Mouse (Mus musculus): ENCODE data around the gene Exosc7. TPM values are rescaled to one million over a fixed set of nuclear protein-coding genes. Genes with fewer than 3 reads are reported as not detected.

Exosc7 gene
- polyA plus RNA-seq, 2 experiments, result 77.4 to 84.1 TPM

- ATAC-seq (ENCODE audit: insufficient read depth) (no peak), DNase-seq (ENCODE audit: low read depth in 3 of 3, low spot score in 3 of 3) (no peak)
- no peak overlapping the region for H3K4me3 ChIP-seq (ENCODE audit: insufficient read depth in 1 of 2, low read depth in 2 of 2, low read length in 2 of 2)
- no peaks in the 10 kb centered on the region for H3K27me3 ChIP-seq (ENCODE audit: control insufficient read depth, insufficient read depth, low read length)
- no peak overlapping the region for H3K9ac ChIP-seq (replicated peaks)
- H3K4me2 ChIP-seq (ENCODE audit: low read depth), result no peak overlapping the region
- H3K36me3 ChIP-seq (replicated peaks; ENCODE audit: control insufficient read depth, insufficient read depth, low read depth), result no peaks in the 10 kb centered on the region
- H3K9me3 ChIP-seq (ENCODE audit: control insufficient read depth, low read length), result no peaks in the 10 kb centered on the region
- TF ChIP-seq CTCF (IDR thresholded peaks at IDR 0.05; ENCODE audit: low read depth), result no peak
- no peak for TF ChIP-seq EP300 (IDR thresholded peaks at IDR 0.05; ENCODE audit: low read depth)
- no peaks in the 10 kb centered on the region for H3K4me1 ChIP-seq (replicated peaks; ENCODE audit: control insufficient read depth in 2 of 2, insufficient read depth in 2 of 2, low read length in 1 of 2)
- H3K27ac ChIP-seq, result no peak overlapping the region
Measured at GRCm38 (mm10) chr9:123157699-123158098, 44.7 kb downstream of the Exosc7 start.

- H3K27ac ChIP-seq, result no peak overlapping the region
- TF ChIP-seq EP300 (IDR thresholded peaks at IDR 0.05; ENCODE audit: low read depth) (no peak), CTCF (IDR thresholded peaks at IDR 0.05; ENCODE audit: low read depth) (peak; percentile 60)
- no peak overlapping the region for H3K9ac ChIP-seq (replicated peaks)
- H3K9me3 ChIP-seq (ENCODE audit: control insufficient read depth, low read length), result no peaks in the 10 kb centered on the region
- H3K4me2 ChIP-seq (ENCODE audit: low read depth), result no peak overlapping the region
- WGBS (ENCODE audit: insufficient replicate concordance), result 41% methylated on average over 8 of the region's 8 CpGs
- no peaks in the 10 kb centered on the region for H3K27me3 ChIP-seq (ENCODE audit: control insufficient read depth, insufficient read depth, low read length)
- no peaks in the 10 kb centered on the region for H3K4me1 ChIP-seq (replicated peaks; ENCODE audit: control insufficient read depth in 2 of 2, insufficient read depth in 2 of 2, low read length in 1 of 2)
- no peak overlapping the region for H3K4me3 ChIP-seq (ENCODE audit: insufficient read depth in 1 of 2, low read depth in 2 of 2, low read length in 2 of 2)
- DNase-seq (ENCODE audit: low read depth in 3 of 3, low spot score in 3 of 3), result peak in 1 of 3 experiments; percentile 27
- no peak for ATAC-seq (ENCODE audit: insufficient read depth)
- no peaks in the 10 kb centered on the region for H3K36me3 ChIP-seq (replicated peaks; ENCODE audit: control insufficient read depth, insufficient read depth, low read depth)
Measured at GRCm38 (mm10) chr9:123158125-123158836, 45.3 kb downstream of the Exosc7 start.

GRCm38 (mm10) chr9:123159330-123159729 lies 46.3 kb downstream of the Exosc7 start:
- no peak for TF ChIP-seq EP300 (IDR thresholded peaks at IDR 0.05; ENCODE audit: low read depth)
- TF ChIP-seq CTCF (IDR thresholded peaks at IDR 0.05; ENCODE audit: low read depth), result peak; percentile 73
- Histone ChIP-seq H3K36me3 (replicated peaks; ENCODE audit: control insufficient read depth, insufficient read depth, low read depth) (no peaks in the 10 kb centered on the region), H3K9me3 (ENCODE audit: control insufficient read depth, low read length) (no peaks in the 10 kb centered on the region), H3K4me1 (replicated peaks; ENCODE audit: control insufficient read depth in 2 of 2, insufficient read depth in 2 of 2, low read length in 1 of 2) (no peaks in the 10 kb centered on the region), H3K9ac (replicated peaks) (no peak overlapping the region), H3K27ac (no peak overlapping the region), H3K27me3 (ENCODE audit: control insufficient read depth, insufficient read depth, low read length) (no peaks in the 10 kb centered on the region), H3K4me2 (ENCODE audit: low read depth) (no peak overlapping the region), H3K4me3 (ENCODE audit: insufficient read depth in 1 of 2, low read depth in 2 of 2, low read length in 2 of 2) (no peak overlapping the region)
- ATAC-seq (ENCODE audit: insufficient read depth) (peak; percentile 60), DNase-seq (ENCODE audit: low read depth in 3 of 3, low spot score in 3 of 3) (peak; percentile 36 to 53 (median 39))
- WGBS (ENCODE audit: insufficient replicate concordance), result 43% methylated on average over 7 of the region's 7 CpGs

GRCm38 (mm10) chr9:123161792-123162191 lies 48.8 kb downstream of the Exosc7 start:
- H3K9me3 ChIP-seq (ENCODE audit: control insufficient read depth, low read length), result no peaks in the 10 kb centered on the region
- WGBS (ENCODE audit: insufficient replicate concordance), result 45% methylated on average over 2 of the region's 2 CpGs
- H3K36me3 ChIP-seq (replicated peaks; ENCODE audit: control insufficient read depth, insufficient read depth, low read depth), result no peaks in the 10 kb centered on the region
- H3K9ac ChIP-seq (replicated peaks), result no peak overlapping the region
- H3K27ac ChIP-seq, result no peak overlapping the region
- TF ChIP-seq CTCF (IDR thresholded peaks at IDR 0.05; ENCODE audit: low read depth) (no peak), EP300 (IDR thresholded peaks at IDR 0.05; ENCODE audit: low read depth) (no peak)
- no peak for DNase-seq (ENCODE audit: low read depth in 3 of 3, low spot score in 3 of 3)
- ATAC-seq (ENCODE audit: insufficient read depth), result no peak
- H3K27me3 ChIP-seq (ENCODE audit: control insufficient read depth, insufficient read depth, low read length), result no peaks in the 10 kb centered on the region
- H3K4me2 ChIP-seq (ENCODE audit: low read depth), result no peak overlapping the region
- no peaks in the 10 kb centered on the region for H3K4me1 ChIP-seq (replicated peaks; ENCODE audit: control insufficient read depth in 2 of 2, insufficient read depth in 2 of 2, low read length in 1 of 2)
- no peak overlapping the region for H3K4me3 ChIP-seq (ENCODE audit: insufficient read depth in 1 of 2, low read depth in 2 of 2, low read length in 2 of 2)

GRCm38 (mm10) chr9:123162985-123163694 lies 50.1 kb downstream of the Exosc7 start:
- Histone ChIP-seq H3K9ac (replicated peaks) (no peak overlapping the region), H3K27ac (no peak overlapping the region), H3K9me3 (ENCODE audit: control insufficient read depth, low read length) (no peaks in the 10 kb centered on the region), H3K4me2 (ENCODE audit: low read depth) (no peak overlapping the region), H3K36me3 (replicated peaks; ENCODE audit: control insufficient read depth, insufficient read depth, low read depth) (no peaks in the 10 kb centered on the region), H3K4me1 (replicated peaks; ENCODE audit: control insufficient read depth in 2 of 2, insufficient read depth in 2 of 2, low read length in 1 of 2) (no peaks in the 10 kb centered on the region), H3K4me3 (ENCODE audit: insufficient read depth in 1 of 2, low read depth in 2 of 2, low read length in 2 of 2) (no peak overlapping the region), H3K27me3 (ENCODE audit: control insufficient read depth, insufficient read depth, low read length) (no peaks in the 10 kb centered on the region)
- peak in 1 of 3 experiments; percentile 13 for DNase-seq (ENCODE audit: low read depth in 3 of 3, low spot score in 3 of 3)
- no peak; the same call in 1 of the 2 replicates for ATAC-seq (ENCODE audit: insufficient read depth)
- WGBS (ENCODE audit: insufficient replicate concordance), result 74% methylated on average over 4 of the region's 4 CpGs
- no peak for TF ChIP-seq CTCF (IDR thresholded peaks at IDR 0.05; ENCODE audit: low read depth)
- TF ChIP-seq EP300 (IDR thresholded peaks at IDR 0.05; ENCODE audit: low read depth), result no peak
